Mouse (Mus musculus): ENCODE results near the gene Msh3. TPM values are rescaled to one million over a fixed set of nuclear protein-coding genes. Genes with fewer than 3 reads are reported as not detected.
A peak's percentile ranks its signal among the peaks of the same experiment; 100 is the strongest.
"Not testable (repeated sequence)": the region's sequence is repeated elsewhere in the genome, so short reads cannot be mapped to it uniquely, and the experiment has no call there.

The Msh3 gene
- polyA plus RNA-seq (2015; fragmentation: Nextera tagmentation; extraction: Ambion mirVana): 12.8 and 14.5 TPM in 2 replicates

DNA sequence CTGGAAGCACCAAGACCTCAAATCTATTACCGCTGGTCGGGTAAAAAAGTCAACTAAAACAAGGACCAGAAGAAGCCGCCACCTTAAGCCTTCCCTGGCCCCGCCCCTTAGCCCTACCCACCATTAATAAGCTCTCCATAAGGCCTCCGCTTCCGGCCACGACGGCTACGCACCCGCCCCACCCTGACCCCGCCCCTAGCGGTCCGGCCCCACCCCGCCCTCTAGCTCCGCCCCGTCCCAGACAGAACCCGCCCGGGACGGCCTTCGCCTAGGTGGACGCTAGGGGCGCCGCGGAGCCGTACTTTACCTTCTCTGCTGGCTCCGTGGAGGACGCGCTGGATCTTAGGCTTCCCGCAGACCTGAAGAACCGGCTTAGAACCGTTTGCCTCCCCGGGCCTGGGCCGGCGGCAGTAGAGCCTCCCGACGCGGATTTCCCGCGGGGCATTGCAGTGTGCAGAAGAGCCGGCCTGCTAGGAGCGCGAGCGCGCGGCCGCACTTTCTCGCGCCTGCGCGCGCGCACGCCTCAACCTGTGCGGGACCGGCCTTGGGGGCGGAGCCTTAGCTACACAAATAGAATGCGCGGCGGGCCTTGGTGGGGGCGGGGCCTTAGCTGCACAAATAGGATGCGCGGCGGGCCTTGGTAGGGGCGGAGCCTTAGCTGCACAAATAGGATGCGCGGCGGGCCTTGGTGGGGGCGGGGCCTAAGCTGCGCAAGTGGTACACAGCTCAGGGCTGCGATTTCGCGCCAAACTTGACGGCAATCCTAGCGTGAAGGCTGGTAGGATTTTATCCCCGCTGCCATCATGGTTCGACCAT lies at the start of gene Msh3, which contains the start of gene Dhfr:
Gene Msh3, minus strand, starts transcription at position 548 of the 816 bp plus-strand sequence.
Gene Dhfr, plus strand, starts transcription at position 271 of the 816 bp plus-strand sequence.
- peaks cover 39% of the 10 kb centered on the region for H3K36me3 ChIP-seq
- DNase-seq (peak; percentile 98), ATAC-seq (ENCODE audit: low read depth) (peak; percentile 91)
- peak within 1 kb of the TSS; percentile 91 for H3K27ac ChIP-seq
- WGBS (ENCODE audit: insufficient replicate concordance): under 1% methylated on average over 75 of the region's 76 CpGs
- H3K9ac ChIP-seq: peak within 1 kb of the TSS; percentile 83
- H3K4me1 ChIP-seq (replicated peaks): peaks cover 34% of the 10 kb centered on the region
- H3K4me2 ChIP-seq: peak within 1 kb of the TSS; percentile 94
- H3K9me3 ChIP-seq (replicated peaks): no peaks in the 10 kb centered on the region
- no peaks in the 10 kb centered on the region for H3K27me3 ChIP-seq
- peak within 1 kb of the TSS; percentile 81 for H3K4me3 ChIP-seq (replicated peaks)

DNA sequence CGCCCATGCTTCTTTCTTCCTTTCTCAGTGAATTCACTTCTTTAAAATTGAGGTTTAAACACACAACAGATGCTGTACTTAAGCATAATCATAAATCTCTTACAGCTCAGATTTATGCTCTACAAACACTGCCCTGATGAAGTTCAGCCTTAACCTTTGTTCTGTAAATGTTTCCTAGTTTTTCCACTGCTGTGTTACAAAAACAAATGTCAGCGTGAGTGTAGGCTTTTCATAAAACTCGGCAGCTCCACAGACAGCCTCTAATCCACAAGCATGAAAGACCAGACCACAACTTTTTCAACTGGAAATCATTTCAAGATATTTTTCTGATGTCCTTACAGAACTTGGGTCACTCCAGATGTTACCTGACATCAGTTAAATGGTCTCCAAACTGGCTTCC lies 48.7 kb upstream of the Msh3 start:
- H3K9me3 ChIP-seq (replicated peaks): no peaks in the 10 kb centered on the region
- no peaks in the 10 kb centered on the region for H3K36me3 ChIP-seq
- DNase-seq: no peak
- no peak for ATAC-seq (ENCODE audit: low read depth)
- no peaks in the 10 kb centered on the region for H3K4me1 ChIP-seq (replicated peaks)
- H3K4me3 ChIP-seq (replicated peaks): no peak overlapping the region
- H3K27me3 ChIP-seq: no peaks in the 10 kb centered on the region
- H3K27ac ChIP-seq: no peak overlapping the region
- 56% methylated on average over 3 of the region's 3 CpGs for WGBS (ENCODE audit: insufficient replicate concordance)
- no peak overlapping the region for H3K4me2 ChIP-seq
- H3K9ac ChIP-seq: no peak overlapping the region

DNA sequence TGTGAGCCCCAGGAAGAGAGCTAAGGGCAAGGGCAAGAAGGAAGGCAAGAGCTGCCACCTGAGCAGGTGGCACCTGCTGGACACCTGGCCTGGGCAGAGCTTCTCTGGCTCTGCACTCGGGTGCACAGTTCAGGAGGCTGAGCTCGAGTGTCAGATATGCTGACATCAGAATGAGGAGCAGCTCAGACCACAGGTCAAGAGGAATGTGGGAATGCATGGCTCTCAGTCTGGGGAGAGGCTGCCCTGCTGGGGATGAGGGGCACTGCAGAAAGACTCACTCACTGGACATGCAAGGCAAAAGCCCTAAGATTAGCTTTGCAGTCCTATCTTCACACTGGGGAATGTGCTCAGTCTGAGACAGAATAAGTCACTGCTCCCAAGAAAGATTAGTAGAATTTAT lies 47.3 kb upstream of the Msh3 start:
- no peak overlapping the region for H3K9ac ChIP-seq
- no peak overlapping the region for H3K4me2 ChIP-seq
- H3K27me3 ChIP-seq: no peaks in the 10 kb centered on the region
- H3K36me3 ChIP-seq: no peaks in the 10 kb centered on the region
- H3K4me3 ChIP-seq (replicated peaks): no peak overlapping the region
- no peaks in the 10 kb centered on the region for H3K9me3 ChIP-seq (replicated peaks)
- ATAC-seq (ENCODE audit: low read depth) (no peak), DNase-seq (no peak)
- H3K4me1 ChIP-seq (replicated peaks): no peaks in the 10 kb centered on the region
- 30% methylated on average over 2 of the region's 2 CpGs for WGBS (ENCODE audit: insufficient replicate concordance)
- no peak overlapping the region for H3K27ac ChIP-seq

GRCm38 (mm10) chr13:92398491-92399384 lies 43.9 kb upstream of the Msh3 start:
- no peak for ATAC-seq (ENCODE audit: low read depth)
- H3K4me1 ChIP-seq (replicated peaks): no peaks in the 10 kb centered on the region
- 66% methylated on average over 11 of the region's 11 CpGs for WGBS (ENCODE audit: insufficient replicate concordance)
- no peak overlapping the region for H3K4me3 ChIP-seq (replicated peaks)
- no peak overlapping the region for H3K4me2 ChIP-seq
- no peak for DNase-seq
- H3K9me3 ChIP-seq (replicated peaks): no peaks in the 10 kb centered on the region
- no peaks in the 10 kb centered on the region for H3K27me3 ChIP-seq
- H3K36me3 ChIP-seq: no peaks in the 10 kb centered on the region
- H3K9ac ChIP-seq: no peak overlapping the region
- no peak overlapping the region for H3K27ac ChIP-seq

GRCm38 (mm10) chr13:92393047-92393661 lies 38.4 kb upstream of the Msh3 start:
- Histone ChIP-seq H3K27ac (no peak overlapping the region), H3K36me3 (no peaks in the 10 kb centered on the region), H3K9ac (no peak overlapping the region), H3K4me1 (replicated peaks) (no peaks in the 10 kb centered on the region), H3K4me3 (replicated peaks) (no peak overlapping the region), H3K27me3 (no peaks in the 10 kb centered on the region), H3K9me3 (replicated peaks) (no peaks in the 10 kb centered on the region), H3K4me2 (no peak overlapping the region)
- no peak for ATAC-seq (ENCODE audit: low read depth)
- 78% methylated on average over 12 of the region's 12 CpGs for WGBS (ENCODE audit: insufficient replicate concordance)
- DNase-seq: no peak

GRCm38 (mm10) chr13:92387367-92387766 lies 32.6 kb upstream of the Msh3 start:
- H3K9ac ChIP-seq: no peak overlapping the region
- peaks cover 27% of the 10 kb centered on the region for H3K36me3 ChIP-seq
- no peak overlapping the region for H3K4me2 ChIP-seq
- peaks cover 7% of the 10 kb centered on the region; the same call in 1 of the 2 replicates for H3K4me1 ChIP-seq (replicated peaks)
- DNase-seq (no peak), ATAC-seq (ENCODE audit: low read depth) (peak; percentile 61; the same call in 1 of the 2 replicates)
- H3K27me3 ChIP-seq: no peaks in the 10 kb centered on the region
- WGBS (ENCODE audit: insufficient replicate concordance): 39% methylated on average over 3 of the region's 3 CpGs
- H3K9me3 ChIP-seq (replicated peaks): no peaks in the 10 kb centered on the region
- no peak overlapping the region for H3K27ac ChIP-seq
- H3K4me3 ChIP-seq (replicated peaks): no peak overlapping the region

- not testable (repeated sequence) for H3K27ac ChIP-seq; H3K9ac ChIP-seq; H3K27me3 ChIP-seq; ATAC-seq (ENCODE audit: low read depth); H3K4me2 ChIP-seq; DNase-seq; H3K4me1 ChIP-seq (replicated peaks); H3K9me3 ChIP-seq (replicated peaks); H3K4me3 ChIP-seq (replicated peaks)
- H3K36me3 ChIP-seq: peaks cover 56% of the 10 kb centered on the region
- 87% methylated on average over 6 of the region's 6 CpGs for WGBS (ENCODE audit: insufficient replicate concordance)
Measured at GRCm38 (mm10) chr13:92371466-92371865, 16.7 kb upstream of the Msh3 start.

DNA sequence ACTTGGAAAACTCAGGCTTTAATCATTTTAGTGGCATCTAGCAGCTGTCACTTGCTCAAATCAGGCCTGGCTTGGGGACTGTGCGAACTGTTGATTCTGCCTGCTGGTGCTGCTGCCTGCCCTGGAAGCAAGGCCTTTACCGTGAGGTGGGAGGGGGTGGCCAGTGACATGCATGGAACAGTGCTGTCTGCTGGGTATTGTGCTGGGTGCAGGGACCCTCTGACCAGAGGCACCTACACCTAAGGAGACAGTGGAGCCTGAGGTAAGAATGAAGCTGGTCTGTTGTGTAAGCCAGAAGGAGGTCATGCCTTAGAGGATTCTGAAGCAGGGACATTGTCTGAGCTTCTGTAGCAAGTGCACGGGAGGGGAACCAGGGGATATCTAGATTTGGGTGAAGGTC lies 16.0 kb upstream of the Msh3 start:
- H3K36me3 ChIP-seq: peaks cover 61% of the 10 kb centered on the region
- H3K4me2 ChIP-seq: no peak overlapping the region
- no peak overlapping the region for H3K4me3 ChIP-seq (replicated peaks)
- H3K9me3 ChIP-seq (replicated peaks): no peaks in the 10 kb centered on the region
- H3K4me1 ChIP-seq (replicated peaks): 0 out of 2 replicates have a peak, but pooled peaks cover 3% of the 10 kb centered on the region
- H3K27ac ChIP-seq: no peak overlapping the region
- ATAC-seq (ENCODE audit: low read depth): no peak
- no peak for DNase-seq
- H3K27me3 ChIP-seq: no peaks in the 10 kb centered on the region
- WGBS (ENCODE audit: insufficient replicate concordance): 88% methylated on average over 3 of the region's 3 CpGs
- H3K9ac ChIP-seq: no peak overlapping the region

DNA sequence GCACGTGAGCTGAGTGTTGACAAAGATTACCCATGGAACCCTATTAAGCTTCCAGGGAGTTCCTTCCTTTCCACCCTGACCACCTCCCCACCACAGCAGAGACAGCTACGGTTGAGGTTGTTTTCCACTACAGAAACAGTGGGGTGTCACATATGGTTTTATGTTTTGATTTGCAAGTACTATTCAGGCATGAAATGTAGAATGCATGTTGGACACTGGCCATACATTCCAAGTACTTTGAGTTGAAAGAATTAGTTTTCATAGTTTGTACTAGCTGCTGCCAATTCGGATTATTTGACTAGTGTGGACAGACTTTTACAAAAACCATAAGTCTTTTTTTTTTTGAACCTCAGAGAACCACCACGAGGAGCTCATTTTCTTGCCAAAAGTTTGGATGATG lies 10.5 kb upstream of the Msh3 start:
- Histone ChIP-seq H3K36me3 (peaks cover 76% of the 10 kb centered on the region), H3K27me3 (no peaks in the 10 kb centered on the region), H3K27ac (no peak overlapping the region), H3K9ac (no peak overlapping the region), H3K4me3 (replicated peaks) (no peak overlapping the region), H3K4me1 (replicated peaks) (peaks cover 7% of the 10 kb centered on the region; the same call in 1 of the 2 replicates), H3K9me3 (replicated peaks) (no peaks in the 10 kb centered on the region), H3K4me2 (no peak overlapping the region)
- WGBS (ENCODE audit: insufficient replicate concordance): 83% methylated on average over 4 of the region's 4 CpGs
- no peak for ATAC-seq (ENCODE audit: low read depth)
- DNase-seq: no peak

DNA sequence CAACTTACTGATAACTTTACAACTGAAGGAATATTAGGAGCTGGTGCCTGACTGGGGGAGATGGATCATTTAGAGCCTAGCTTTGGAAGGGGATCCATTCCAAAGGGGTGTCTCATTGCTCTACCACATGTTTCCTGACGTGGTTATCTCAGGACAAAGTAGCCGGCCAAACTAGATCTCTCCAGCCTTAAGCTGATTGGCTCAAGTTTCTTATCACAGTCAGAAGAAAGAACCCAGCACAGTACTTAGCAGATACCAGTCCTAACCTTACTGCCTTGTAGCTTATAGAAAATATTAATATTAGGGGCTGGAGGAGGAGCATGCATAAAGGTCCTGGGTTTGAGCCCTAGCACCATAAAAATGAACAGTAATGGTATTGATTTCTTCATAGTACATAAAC lies 6.8 kb upstream of the Msh3 start:
- DNase-seq (no peak), ATAC-seq (ENCODE audit: low read depth) (peak; percentile 48; the same call in 1 of the 2 replicates)
- peaks cover 14% of the 10 kb centered on the region for H3K4me1 ChIP-seq (replicated peaks)
- no peak overlapping the region for H3K9ac ChIP-seq
- peaks cover 70% of the 10 kb centered on the region for H3K36me3 ChIP-seq
- WGBS (ENCODE audit: insufficient replicate concordance): 18% methylated on average over 2 of the region's 2 CpGs
- no peak overlapping the region for H3K4me3 ChIP-seq (replicated peaks)
- H3K9me3 ChIP-seq (replicated peaks): no peaks in the 10 kb centered on the region
- H3K4me2 ChIP-seq: no peak overlapping the region
- H3K27ac ChIP-seq: no peak overlapping the region
- H3K27me3 ChIP-seq: no peaks in the 10 kb centered on the region

GRCm38 (mm10) chr13:92357644-92358043 lies 2.8 kb upstream of the Msh3 start:
- no peak overlapping the region for H3K9ac ChIP-seq
- H3K4me1 ChIP-seq (replicated peaks): peaks cover 40% of the 10 kb centered on the region
- H3K27ac ChIP-seq: no peak overlapping the region
- H3K4me2 ChIP-seq: no peak overlapping the region
- H3K36me3 ChIP-seq: peaks cover 48% of the 10 kb centered on the region
- no peaks in the 10 kb centered on the region for H3K27me3 ChIP-seq
- DNase-seq (no peak), ATAC-seq (ENCODE audit: low read depth) (no peak)
- H3K4me3 ChIP-seq (replicated peaks): no peak overlapping the region
- H3K9me3 ChIP-seq (replicated peaks): no peaks in the 10 kb centered on the region
- 32% methylated on average over 2 of the region's 2 CpGs for WGBS (ENCODE audit: insufficient replicate concordance)
